ENCODE assay signal across 8 mouse cellular contexts in genomic region chr3:122419610-122420409, GRCm38 (mm10).
DNase-seq lines count a peak whose midpoint lies in the region; ATAC-seq and TF ChIP-seq lines count a peak whose summit lies in the region.

No protein-coding gene starts in this region.

- peak overlapping the region; percentile 96 for H3ac ChIP-seq in C2C12 (ENCODE audit: control insufficient read depth, insufficient read length, low read depth)

- peaks cover 56% of the 10 kb centered on the region for H3K79me2 ChIP-seq in C2C12 (ENCODE audit: control insufficient read depth, insufficient read depth)

- peak; percentile 86 for ATAC-seq in heart, embryonic 15.5 days (replicated peaks; ENCODE audit: insufficient number of reproducible peaks, insufficient read depth, low FRiP score, low read depth)
- peak; percentile 91 for ATAC-seq in neural tube, embryonic 13.5 days (ENCODE audit: low read depth)

- H3K36me3 ChIP-seq in C2C12 (ENCODE audit: control insufficient read depth, insufficient read depth), result peaks cover 15% of the 10 kb centered on the region
- no peaks in the 10 kb centered on the region for H3K36me3 ChIP-seq in heart, embryonic 15.5 days
- no peaks in the 10 kb centered on the region for H3K36me3 ChIP-seq in neural tube, embryonic 13.5 days
- H3K36me3 ChIP-seq in testis, adult 2 months (ENCODE audit: control insufficient read depth, insufficient read depth, low read length), result no peaks in the 10 kb centered on the region

- peak overlapping the region; percentile 80 for H3K9ac ChIP-seq in heart, embryonic 15.5 days
- H3K9ac ChIP-seq in neural tube, embryonic 13.5 days, result peak overlapping the region; percentile 76

- peak; percentile 86 for DNase-seq in kidney, postnatal 10 days
- DNase-seq in lung, adult 18-20 months, result peak; percentile 87 to 88

- no peaks in the 10 kb centered on the region for H3K9me3 ChIP-seq in heart, embryonic 15.5 days (replicated peaks)
- no peaks in the 10 kb centered on the region for H3K9me3 ChIP-seq in neural tube, embryonic 13.5 days

- no peaks in the 10 kb centered on the region; the same call in 1 of the 2 replicates for H3K4me1 ChIP-seq in bone marrow, adult 2 months (ENCODE audit: control insufficient read depth, insufficient read depth, low read length)
- H3K4me1 ChIP-seq in embryonic fibroblast, embryonic 13.5 days (ENCODE audit: control insufficient read depth, insufficient read depth, low read length), result peaks cover 5% of the 10 kb centered on the region
- H3K4me1 ChIP-seq in heart, embryonic 15.5 days (replicated peaks), result peaks cover 20% of the 10 kb centered on the region
- peaks cover 26% of the 10 kb centered on the region for H3K4me1 ChIP-seq in neural tube, embryonic 13.5 days (replicated peaks)
- peaks cover 20% of the 10 kb centered on the region for H3K4me1 ChIP-seq in testis, adult 2 months (ENCODE audit: control insufficient read depth, insufficient read depth, low read length)

- no peak for TF ChIP-seq CTCF in C2C12 (IDR thresholded peaks at IDR 0.05; ENCODE audit: control insufficient read depth, insufficient read depth, insufficient read length)
- no peak for TF ChIP-seq CTCF in bone marrow, adult 2 months (IDR thresholded peaks at IDR 0.05; ENCODE audit: control insufficient read depth, insufficient read depth, low read length)
- no peak for TF ChIP-seq CTCF in embryonic fibroblast, embryonic 13.5 days (IDR thresholded peaks at IDR 0.05; ENCODE audit: borderline replicate concordance, insufficient read depth, low read length)
- no peak for TF ChIP-seq CTCF in testis, adult 2 months (IDR thresholded peaks at IDR 0.05; ENCODE audit: control insufficient read depth, insufficient read depth, insufficient replicate concordance, low read depth, low read length)

- peak overlapping the region; percentile 97 for H3K4me2 ChIP-seq in heart, embryonic 15.5 days
- peak overlapping the region; percentile 91 for H3K4me2 ChIP-seq in neural tube, embryonic 13.5 days

- H3K4me3 ChIP-seq in C2C12 (ENCODE audit: insufficient read depth, poor library complexity, severe bottlenecking), result peak overlapping the region; percentile 64
- peak overlapping the region; percentile 78 for H3K4me3 ChIP-seq in bone marrow, adult 2 months (replicated peaks; ENCODE audit: control insufficient read depth, low read depth, low read length)
- H3K4me3 ChIP-seq in embryonic fibroblast, embryonic 13.5 days (ENCODE audit: insufficient read depth, low read length), result peak overlapping the region; percentile 82
- H3K4me3 ChIP-seq in heart, embryonic 15.5 days, result peak overlapping the region; percentile 72
- H3K4me3 ChIP-seq in neural tube, embryonic 13.5 days, result peak overlapping the region; percentile 64
- H3K4me3 ChIP-seq in testis, adult 2 months (ENCODE audit: control insufficient read depth, low read depth, low read length), result peak overlapping the region; percentile 84

- WGBS in bone marrow, adult 2 months, result under 1% methylated on average over 63 of the region's 63 CpGs
- under 1% methylated on average over 63 of the region's 63 CpGs for WGBS in heart, embryonic 15.5 days
- under 1% methylated on average over 63 of the region's 63 CpGs for WGBS in neural tube, embryonic 13.5 days

- TF ChIP-seq POLR2A in bone marrow, adult 2 months (IDR thresholded peaks at IDR 0.05; ENCODE audit: borderline replicate concordance, control insufficient read depth, low read depth, low read length), result peak; percentile 74; the same call in 1 of the 2 replicates
- TF ChIP-seq POLR2A in embryonic fibroblast, embryonic 13.5 days (IDR thresholded peaks at IDR 0.05; ENCODE audit: low read depth, low read length), result peak; percentile 73
- no peak; the same call in 1 of the 2 replicates for TF ChIP-seq POLR2A in testis, adult 2 months (IDR thresholded peaks at IDR 0.05; ENCODE audit: control insufficient read depth, low read depth, low read length)

- no peaks in the 10 kb centered on the region for H3K27me3 ChIP-seq in C2C12 (ENCODE audit: control insufficient read depth, insufficient read depth, insufficient read length)
- peaks cover 35% of the 10 kb centered on the region for H3K27me3 ChIP-seq in heart, embryonic 15.5 days
- peaks cover 19% of the 10 kb centered on the region for H3K27me3 ChIP-seq in neural tube, embryonic 13.5 days
- H3K27me3 ChIP-seq in testis, adult 2 months (ENCODE audit: control insufficient read depth, insufficient read depth, low read length), result no peaks in the 10 kb centered on the region; the same call in 1 of the 2 replicates

- H3K79me3 ChIP-seq in C2C12 (ENCODE audit: low read depth), result peaks cover 38% of the 10 kb centered on the region

- H3K27ac ChIP-seq in bone marrow, adult 2 months (ENCODE audit: control insufficient read depth, insufficient read depth, low read depth, low read length, poor library complexity), result peak overlapping the region; percentile 38
- H3K27ac ChIP-seq in embryonic fibroblast, embryonic 13.5 days (ENCODE audit: insufficient read depth, low read length), result no peak overlapping the region
- peak overlapping the region; percentile 51 for H3K27ac ChIP-seq in heart, embryonic 15.5 days
- peak overlapping the region; percentile 71 for H3K27ac ChIP-seq in neural tube, embryonic 13.5 days (replicated peaks)
- peak overlapping the region; percentile 63 for H3K27ac ChIP-seq in testis, adult 2 months (ENCODE audit: control insufficient read depth, insufficient read depth, low read depth, low read length)

TF ChIP-seq in C2C12, 6 proteins besides CTCF, POLR2A, EP300 and RAD21:
- TF ChIP-seq MAX (IDR thresholded peaks at IDR 0.05) (no peak), CEBPB (IDR thresholded peaks at IDR 0.05; ENCODE audit: low read depth) (no peak), USF1 (IDR thresholded peaks at IDR 0.05; ENCODE audit: low read depth) (no peak), MYOD1 (IDR thresholded peaks at IDR 0.05; ENCODE audit: control insufficient read depth, insufficient read length, low read depth) (no peak), MYOG (IDR thresholded peaks at IDR 0.05; ENCODE audit: control insufficient read depth, extremely low read depth, insufficient read length) (no peak), FOSL1 (IDR thresholded peaks at IDR 0.05; ENCODE audit: insufficient read depth, low read length, poor library complexity, severe bottlenecking) (no peak)
